Mouse (Mus musculus) ES-Bruce4 (cell line): Measurements from ENCODE around the gene Gpr45.

Experiments
- CTCF ChIP-seq: IDR thresholded peaks from one replicate; pipeline ENCODE4 v1.8.1; 2011; ENCODE audit warnings: low read depth, low read length
- EP300 ChIP-seq: IDR thresholded peaks from 2 replicates; pipeline ENCODE4 v1.6.1; 2011; ENCODE audit warnings: low read depth, low read length; ENCODE audit not compliant: insufficient read depth
- POLR2A ChIP-seq: IDR thresholded peaks from one replicate; pipeline ENCODE4 v1.8.1; 2011; ENCODE audit warnings: low read length; ENCODE audit not compliant: insufficient read depth

- TF ChIP-seq POLR2A (no peak), CTCF (no peak), EP300 (no peak)
Observed at GRCm38 (mm10) chr1:43070726-43071125, 118.1 kb downstream of the Gpr45 start.
